Mouse (Mus musculus) liver, adult (tissue): ENCODE measurements at regions not wholly inside any gene's neighbourhood (a gene's known extent, or its start where the extent isn't known, plus 50 kb on each side); places are given as distances from the start of the nearest gene placed in this dataset.

Experiments
- GATA4 ChIP-seq: IDR thresholded peaks from 2 replicates; pipeline ENCODE4 v1.6.1; 2014; ENCODE audit warnings: mild to moderate bottlenecking, low read length; ENCODE audit not compliant: insufficient replicate concordance

GRCm38 (mm10) chr1:193543834-193544233 is 173.7 kb upstream of the Camk1g start:
- TF ChIP-seq GATA4, result no peak

DNA sequence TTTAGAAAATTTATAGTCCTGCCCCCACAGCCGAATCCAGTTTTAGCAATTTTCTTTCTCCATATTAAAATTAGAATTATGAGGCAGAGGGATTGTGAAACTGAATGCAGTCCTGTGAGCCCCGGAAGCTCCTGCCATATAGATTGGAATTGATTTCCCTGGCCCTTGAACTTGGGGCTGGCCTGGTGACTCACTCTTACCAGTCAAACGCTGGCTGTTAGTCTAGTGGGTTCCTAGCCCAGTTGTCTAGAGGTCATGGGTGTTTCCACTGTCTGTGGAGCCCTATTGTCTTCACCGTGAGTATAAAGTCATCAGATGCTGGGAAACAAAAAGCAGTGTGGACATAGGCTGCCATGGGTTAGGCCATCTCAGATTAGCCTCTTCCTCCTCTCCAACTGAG is 173.2 kb upstream of the Camk1g start:
- no peak for TF ChIP-seq GATA4

GRCm38 (mm10) chr1:193541934-193542580 is 172.0 kb upstream of the Camk1g start:
- TF ChIP-seq GATA4, result no peak

DNA sequence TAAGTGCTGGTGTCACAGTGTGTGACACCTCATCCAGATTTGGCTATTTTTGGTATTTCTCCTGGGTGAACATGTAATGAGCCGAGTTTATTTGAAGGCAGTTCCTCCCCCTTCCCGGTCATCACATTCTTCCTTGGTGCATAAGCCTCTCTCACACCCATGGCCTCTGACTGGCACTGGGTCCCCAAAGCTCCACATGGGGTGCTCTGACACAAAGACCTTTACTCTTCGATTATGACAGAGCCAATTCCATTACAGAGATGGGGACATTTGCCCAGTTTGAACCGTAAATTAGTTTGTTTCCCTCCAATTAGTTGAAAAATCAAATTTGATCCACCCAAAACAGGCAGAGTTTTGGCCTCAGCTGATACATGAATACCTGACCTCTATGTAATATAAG is 171.2 kb upstream of the Camk1g start:
- TF ChIP-seq GATA4, result no peak

DNA sequence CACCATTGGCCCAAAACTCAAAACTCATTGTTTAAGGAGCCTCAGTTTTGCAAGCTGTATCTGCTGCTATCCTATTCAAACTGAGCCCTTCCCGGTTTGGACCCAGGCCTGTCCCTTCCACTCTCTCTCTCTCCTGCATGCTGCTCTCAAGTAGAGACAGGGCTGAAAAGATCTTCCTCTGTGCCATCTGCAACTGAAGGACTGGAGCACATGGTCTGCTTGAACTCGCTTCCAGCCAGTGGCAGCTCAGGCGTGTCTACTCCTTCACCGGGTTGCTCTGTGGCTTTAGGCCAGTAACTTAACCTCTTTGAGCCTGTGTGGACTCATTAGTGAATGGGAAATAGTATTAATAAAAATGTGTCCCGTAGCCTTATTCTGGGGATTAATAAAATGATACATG is 170.4 kb upstream of the Camk1g start:
- no peak for TF ChIP-seq GATA4

- TF ChIP-seq GATA4, result no peak; the same call in 1 of the 2 replicates
Measured at GRCm38 (mm10) chr1:193539261-193539660, 169.2 kb upstream of the Camk1g start.

DNA sequence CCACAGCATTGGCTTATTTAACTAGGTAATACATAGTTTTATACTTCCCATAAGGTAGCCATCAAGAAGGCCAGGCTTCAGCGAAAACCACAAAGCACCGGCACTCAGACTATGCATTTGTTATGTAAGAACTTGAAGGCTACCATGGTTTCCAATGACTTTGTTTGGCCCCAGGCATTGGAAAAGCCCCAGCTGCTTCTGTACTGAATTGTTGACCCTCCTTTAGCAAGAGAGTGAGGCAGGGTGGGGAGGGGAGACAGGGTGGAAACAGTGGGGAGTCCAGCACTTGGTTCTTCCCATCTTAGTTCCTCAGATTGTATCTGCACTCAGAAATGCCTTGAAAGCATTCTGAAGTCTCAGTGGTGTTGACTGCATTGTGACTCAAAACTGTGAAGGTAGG is 168.3 kb upstream of the Camk1g start:
- no peak for TF ChIP-seq GATA4

DNA sequence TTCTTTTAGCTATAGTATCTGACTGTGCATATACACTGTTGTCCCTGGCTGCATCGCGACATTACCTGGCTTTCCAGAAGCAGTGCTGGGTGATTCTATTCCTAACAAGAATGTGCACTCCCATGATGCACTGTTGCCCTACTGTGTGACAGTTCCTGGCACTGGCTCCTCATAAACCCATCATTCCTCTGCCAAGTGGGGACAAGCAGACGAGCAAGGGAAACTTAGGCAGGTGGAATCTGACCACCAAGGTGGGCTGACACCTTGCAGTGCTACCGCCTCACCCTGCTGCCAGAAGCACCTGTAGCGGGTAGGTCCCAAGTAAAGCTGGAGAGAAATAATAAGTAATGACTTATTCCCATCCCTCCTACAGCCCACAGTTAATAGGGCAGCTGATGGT is 167.5 kb upstream of the Camk1g start:
- no peak for TF ChIP-seq GATA4

GRCm38 (mm10) chr1:193536552-193536951 is 166.5 kb upstream of the Camk1g start:
- no peak for TF ChIP-seq GATA4

DNA sequence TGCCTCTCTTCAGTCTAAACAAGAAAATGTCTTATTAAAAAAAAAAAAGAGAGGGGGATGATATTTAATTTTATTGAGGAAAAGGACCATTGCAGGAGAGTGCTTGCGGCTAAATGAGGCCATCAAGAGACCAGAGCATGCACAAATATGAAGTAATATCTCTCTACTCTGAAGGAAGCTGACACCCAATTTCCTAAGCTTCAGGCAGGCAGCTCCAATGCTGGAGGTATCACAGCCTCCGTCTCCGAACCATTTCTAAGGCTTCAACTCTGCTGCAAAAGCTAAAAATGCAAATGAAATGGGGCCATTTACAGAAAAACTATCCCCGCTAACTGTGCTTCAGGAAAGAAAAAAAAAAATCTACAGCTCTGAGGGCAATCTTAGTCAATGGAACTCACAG is 164.4 kb upstream of the Camk1g start:
- TF ChIP-seq GATA4, result no peak

GRCm38 (mm10) chr1:193526501-193526900 is 156.4 kb upstream of the Camk1g start:
- no peak for TF ChIP-seq GATA4

DNA sequence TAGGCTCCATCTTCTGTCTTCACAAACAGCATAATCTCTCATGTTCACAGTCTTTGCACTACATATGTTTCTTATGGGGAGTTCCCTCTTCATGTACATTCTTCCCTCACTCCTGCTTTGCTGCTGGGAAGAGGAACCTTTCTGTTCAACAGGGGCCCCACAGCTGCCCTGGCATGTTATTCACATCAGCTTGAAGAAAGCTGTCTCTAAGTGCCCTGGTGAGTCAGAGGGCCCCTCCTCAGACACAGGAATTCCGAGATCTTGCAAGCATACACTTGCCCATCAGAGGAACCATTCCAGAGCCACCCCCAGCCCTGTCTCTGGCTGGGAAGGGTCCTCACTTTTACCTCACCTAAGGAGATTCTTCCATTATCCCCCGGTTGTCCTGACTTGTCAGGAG is 151.9 kb upstream of the Camk1g start:
- no peak for TF ChIP-seq GATA4

GRCm38 (mm10) chr1:193518840-193519239 is 148.7 kb upstream of the Camk1g start:
- TF ChIP-seq GATA4, result no peak

DNA sequence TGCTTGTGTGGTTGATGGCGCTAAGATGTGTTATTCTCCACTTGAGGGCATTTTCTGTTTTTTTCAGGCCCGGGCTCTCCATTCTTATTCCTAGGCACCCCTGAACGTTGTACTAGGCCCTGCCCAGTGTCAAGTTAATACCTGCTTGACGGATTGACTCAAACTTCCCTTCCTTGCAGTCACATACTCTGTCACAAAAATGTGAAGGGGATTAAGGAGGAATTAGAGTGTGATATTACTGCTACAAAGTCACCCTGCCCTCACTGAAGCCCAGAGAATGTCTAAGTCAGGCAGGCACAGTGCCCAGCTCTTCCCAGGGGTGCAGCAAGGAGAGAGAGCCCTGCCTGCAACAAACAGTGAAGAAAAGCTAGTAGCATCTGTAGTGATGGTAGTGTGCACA is 147.9 kb upstream of the Camk1g start:
- TF ChIP-seq GATA4, result no peak

GRCm38 (mm10) chr1:193517293-193517692 is 147.2 kb upstream of the Camk1g start:
- TF ChIP-seq GATA4, result no peak

GRCm38 (mm10) chr1:193516395-193516794 is 146.3 kb upstream of the Camk1g start:
- TF ChIP-seq GATA4, result no peak

DNA sequence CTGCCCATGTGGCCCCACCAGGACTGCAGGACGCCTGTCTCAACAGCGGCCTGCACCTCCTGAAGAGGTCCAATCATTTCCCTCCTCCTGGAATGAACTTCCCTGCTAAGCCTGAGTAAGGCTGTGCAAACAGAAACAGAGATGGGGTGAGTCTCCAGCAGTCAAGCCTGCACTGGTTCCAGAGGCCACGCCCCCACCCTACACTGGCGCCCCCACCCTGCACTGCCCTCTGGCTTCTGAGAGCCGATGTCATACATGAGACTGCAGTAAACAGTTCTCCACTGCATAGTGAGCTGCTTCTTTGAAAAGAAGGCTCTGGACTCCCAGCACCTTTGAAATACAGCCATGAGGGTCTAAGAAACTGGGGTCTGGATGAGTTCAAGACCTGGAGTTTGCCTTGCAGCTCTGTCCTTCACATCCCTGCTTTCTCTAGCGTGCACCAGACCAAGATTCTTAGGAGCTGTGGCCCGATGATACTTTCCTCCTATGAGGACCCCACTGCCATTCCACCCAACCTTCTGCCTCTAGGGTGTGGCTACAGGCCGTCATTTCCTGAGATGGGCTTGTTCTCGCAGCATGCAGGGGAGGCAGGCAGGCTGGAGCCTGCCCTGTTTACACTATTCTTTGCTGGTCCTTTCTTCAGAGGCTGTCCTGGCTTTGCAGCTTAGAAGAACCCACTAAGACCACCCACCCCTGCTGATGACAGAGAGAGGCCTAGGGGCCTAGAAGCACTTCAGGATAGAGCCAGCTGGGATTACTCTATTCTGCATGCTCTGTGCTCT is 144.0 kb upstream of the Camk1g start:
- no peak for TF ChIP-seq GATA4

DNA sequence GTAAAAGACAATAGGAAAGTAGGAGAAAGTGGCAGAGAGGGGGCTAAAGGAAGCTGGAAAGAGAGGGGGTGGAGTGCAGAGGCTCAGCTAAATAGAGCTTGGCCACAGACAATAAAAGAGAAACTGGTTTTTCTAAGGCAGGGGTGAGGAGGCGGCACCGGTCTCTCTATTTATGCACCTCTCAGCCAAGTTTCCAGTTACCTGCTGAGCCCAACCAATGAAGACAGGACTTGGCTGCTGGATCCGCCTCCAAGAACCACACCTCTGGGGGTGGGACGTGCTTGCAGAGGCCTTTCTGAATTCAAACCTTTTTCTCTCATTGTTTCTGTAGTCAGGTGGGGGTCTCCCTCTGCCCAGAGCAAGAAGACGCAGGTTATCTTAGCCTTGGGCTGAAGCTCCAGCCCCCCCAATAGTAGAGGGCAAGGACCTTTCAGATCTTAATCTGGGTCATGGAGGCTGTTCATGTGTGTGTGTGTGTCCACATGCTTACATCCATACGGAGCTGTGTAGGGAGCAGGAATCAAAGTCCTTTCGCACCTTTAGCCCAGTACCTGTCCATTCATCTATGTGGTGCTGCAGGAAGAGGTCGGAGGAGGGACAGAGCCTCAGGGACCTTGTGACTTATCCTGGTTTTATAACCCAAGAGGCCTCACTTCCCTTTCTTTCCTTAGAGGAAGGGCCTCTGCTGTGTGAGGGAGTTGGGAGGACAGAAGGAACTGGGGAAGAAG is 140.1 kb upstream of the Camk1g start:
- TF ChIP-seq GATA4, result no peak
